Mouse (Mus musculus) embryonic facial prominence, embryonic 14.5 days (tissue): Measurements from ENCODE around the gene Cdca5. TPM values are rescaled to one million over a fixed set of nuclear protein-coding genes. Genes with fewer than 3 reads are reported as not detected.
"Not testable (repeated sequence)": the region's sequence is repeated elsewhere in the genome, so short reads cannot be mapped to it uniquely, and the experiment has no call there.

Source experiments
- ATAC-seq: fragments of 200-750 bp; cut with Nextera tagmentation; 2 replicates; pipeline ENCODE4 v1.8.0; 2017; ENCODE audit warnings: low read depth, moderate number of reproducible peaks, moderate TSS enrichment
- DNase-seq: peaks from one replicate; pipeline ENCODE4 v3.0.0-alpha.2; 2015; ENCODE audit warnings: low spot score
- H3K27ac ChIP-seq: fragments of 300-500 bp; sonication (generic); replicated peaks from 2 replicates; pipeline ENCODE4 v1.5.1; 2014; ENCODE audit warnings: low read depth, mild to moderate bottlenecking, low read length, moderate library complexity
- H3K27me3 ChIP-seq: fragments of 300-500 bp; sonication (generic); replicated peaks from 2 replicates; pipeline ENCODE4 v1.6.1; 2014; ENCODE audit warnings: low read length; ENCODE audit not compliant: control insufficient read depth, insufficient read depth
- H3K36me3 ChIP-seq: fragments of 300-500 bp; sonication (generic); 2 replicates; pipeline ENCODE4 v1.6.1; 2014; ENCODE audit warnings: low read length, mixed read lengths; ENCODE audit not compliant: control insufficient read depth, insufficient read depth
- H3K4me1 ChIP-seq: fragments of 300-500 bp; sonication (generic); 2 replicates; pipeline ENCODE4 v1.6.1; 2014; ENCODE audit warnings: antibody characterized with exemption, low read length; ENCODE audit not compliant: control insufficient read depth, insufficient read depth
- H3K4me2 ChIP-seq: fragments of 300-500 bp; sonication (generic); 2 replicates; pipeline ENCODE4 v1.6.1; 2014; ENCODE audit warnings: low read depth, mild to moderate bottlenecking, low read length, moderate library complexity, mixed read lengths
- H3K4me3 ChIP-seq: fragments of 300-500 bp; sonication (generic); 2 replicates; pipeline ENCODE4 v1.5.1; 2014; ENCODE audit warnings: low read depth, mild to moderate bottlenecking, low read length
- H3K9ac ChIP-seq: fragments of 300-500 bp; sonication (generic); 2 replicates; pipeline ENCODE4 v1.6.1; 2014; ENCODE audit warnings: low read depth, mild to moderate bottlenecking, low read length, moderate library complexity, mixed read lengths
- H3K9me3 ChIP-seq: fragments of 300-500 bp; sonication (generic); 2 replicates; pipeline ENCODE4 v1.6.1; 2016; ENCODE audit warnings: low read length; ENCODE audit not compliant: control insufficient read depth
- WGBS: fragments of 180-500 bp; shearing (Covaris S2); extraction: QIAGEN DNeasy Blood & Tissue Kit; methylation state at CpG from one replicate; pipeline ENCODE4 v1.1.7; 2014; 5-methylcytosine and 5-hydroxymethylcytosine counted together
- polyA plus RNA-seq: library from polyadenylated mRNA; unstranded; fragments of >200 nt; fragmentation: Nextera tagmentation; extraction: Ambion mirVana; gene quantifications from 2 replicates; pipeline ENCODE4 v1.2.1, GENCODE M21; 2014

The Cdca5 gene
- polyA plus RNA-seq, 1 experiment from 2014 or later = 24.6 TPM

- Histone ChIP-seq H3K36me3 (0 out of 2 replicates have a peak, but pooled peaks cover 5% of the 10 kb centered on the region), H3K27me3 (no peaks in the 10 kb centered on the region), H3K9ac (no peak overlapping the region), H3K4me1 (peaks cover 3% of the 10 kb centered on the region), H3K27ac (no peak overlapping the region), H3K4me3 (no peak overlapping the region), H3K4me2 (no peak overlapping the region), H3K9me3 (no peaks in the 10 kb centered on the region)
- WGBS = 29% methylated on average over 4 of the region's 4 CpGs
- DNase-seq (peak; percentile 39), ATAC-seq (no peak)
Measured at GRCm38 (mm10) chr19:6126289-6126688, 41.5 kb downstream of the Cdca5 start.

DNA sequence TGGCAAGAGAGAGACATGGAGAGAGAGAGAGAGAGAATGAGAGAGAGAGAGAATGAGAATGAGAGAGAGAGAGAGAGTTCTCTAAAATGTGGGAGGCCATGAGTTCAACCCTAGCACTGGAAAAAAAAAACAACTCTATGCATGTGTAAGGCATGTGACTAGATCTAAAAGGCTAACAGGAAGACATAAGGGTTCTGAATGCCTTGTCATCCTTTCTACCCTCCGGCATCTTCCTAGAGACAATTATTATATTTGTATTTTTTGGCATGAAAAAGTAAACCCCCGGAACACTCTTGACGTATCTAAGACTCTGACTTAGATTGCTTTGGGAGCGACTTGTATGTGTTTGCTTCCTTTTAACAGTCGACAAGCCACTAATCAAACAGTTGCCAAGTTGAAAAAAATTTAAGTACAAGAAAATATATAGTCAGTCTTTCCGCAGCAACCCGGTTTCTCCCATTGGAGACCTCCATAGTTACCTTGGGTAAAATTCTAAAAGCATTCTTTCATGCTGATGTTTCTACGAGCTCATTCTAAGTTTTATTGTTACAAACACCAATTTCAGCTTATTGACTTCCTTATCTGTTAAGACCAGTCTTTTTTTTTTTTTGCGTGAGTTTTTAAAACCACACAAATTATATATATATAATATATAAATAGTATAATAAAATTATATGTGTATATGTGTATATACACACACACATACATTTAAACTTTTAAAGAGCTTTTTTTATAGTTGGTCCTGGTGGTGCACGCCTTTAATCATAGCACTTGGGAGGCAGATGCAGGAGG is 42.2 kb downstream of the Cdca5 start:
- H3K27ac ChIP-seq = peak overlapping the region; percentile 89
- H3K27me3 ChIP-seq = no peaks in the 10 kb centered on the region
- H3K4me2 ChIP-seq = peak overlapping the region; percentile 58
- peak overlapping the region; percentile 60 for H3K4me3 ChIP-seq
- peak overlapping the region; percentile 69 for H3K9ac ChIP-seq
- ATAC-seq (no peak), DNase-seq (no peak)
- peaks cover 3% of the 10 kb centered on the region for H3K4me1 ChIP-seq
- 70% methylated on average over 10 of the region's 10 CpGs for WGBS
- H3K36me3 ChIP-seq = no peaks in the 10 kb centered on the region
- no peaks in the 10 kb centered on the region for H3K9me3 ChIP-seq

DNA sequence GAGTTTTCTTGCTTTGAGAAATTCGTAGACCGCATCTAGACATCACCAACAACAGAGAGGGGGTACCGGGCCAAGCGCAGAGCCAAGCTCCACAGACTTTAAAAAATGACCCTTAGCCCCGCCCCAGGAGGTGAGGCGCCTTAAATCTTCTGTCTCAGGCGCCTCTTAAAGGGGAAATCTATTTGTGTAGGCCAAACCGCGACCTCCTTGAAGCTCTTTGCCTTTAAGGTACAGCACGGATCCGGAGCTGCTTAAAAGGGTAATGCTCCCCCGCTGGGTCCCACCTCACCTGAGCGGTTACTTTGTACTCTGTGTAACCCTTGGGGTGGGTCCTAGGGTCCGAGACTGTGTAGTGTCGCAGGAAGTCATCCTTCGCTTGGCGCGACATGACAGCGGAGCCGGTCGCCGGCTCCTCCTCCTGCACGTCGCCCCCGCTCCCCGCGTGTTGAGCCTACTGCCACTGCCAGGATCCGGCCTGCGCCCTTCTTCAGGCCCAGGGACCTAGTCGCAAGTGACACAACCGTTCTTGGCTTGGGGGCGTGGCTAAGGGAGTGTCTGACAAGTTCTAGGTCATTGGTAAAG is 43.1 kb downstream of the Cdca5 start, which contains the start of gene Snx15:
TSS of gene Snx15 (minus strand) at position 545 of the 582 bp plus-strand sequence.
- ATAC-seq (peak; percentile 95), DNase-seq (peak; percentile 98)
- Histone ChIP-seq H3K4me1 (peaks cover 3% of the 10 kb centered on the region), H3K9me3 (no peaks in the 10 kb centered on the region), H3K4me3 (peak within 1 kb of the TSS; percentile 60), H3K27ac (peak within 1 kb of the TSS; percentile 89), H3K36me3 (no peaks in the 10 kb centered on the region), H3K9ac (peak within 1 kb of the TSS; percentile 69), H3K27me3 (no peaks in the 10 kb centered on the region), H3K4me2 (peak within 1 kb of the TSS; percentile 58)
- 1% methylated on average over 27 of the region's 32 CpGs for WGBS

DNA sequence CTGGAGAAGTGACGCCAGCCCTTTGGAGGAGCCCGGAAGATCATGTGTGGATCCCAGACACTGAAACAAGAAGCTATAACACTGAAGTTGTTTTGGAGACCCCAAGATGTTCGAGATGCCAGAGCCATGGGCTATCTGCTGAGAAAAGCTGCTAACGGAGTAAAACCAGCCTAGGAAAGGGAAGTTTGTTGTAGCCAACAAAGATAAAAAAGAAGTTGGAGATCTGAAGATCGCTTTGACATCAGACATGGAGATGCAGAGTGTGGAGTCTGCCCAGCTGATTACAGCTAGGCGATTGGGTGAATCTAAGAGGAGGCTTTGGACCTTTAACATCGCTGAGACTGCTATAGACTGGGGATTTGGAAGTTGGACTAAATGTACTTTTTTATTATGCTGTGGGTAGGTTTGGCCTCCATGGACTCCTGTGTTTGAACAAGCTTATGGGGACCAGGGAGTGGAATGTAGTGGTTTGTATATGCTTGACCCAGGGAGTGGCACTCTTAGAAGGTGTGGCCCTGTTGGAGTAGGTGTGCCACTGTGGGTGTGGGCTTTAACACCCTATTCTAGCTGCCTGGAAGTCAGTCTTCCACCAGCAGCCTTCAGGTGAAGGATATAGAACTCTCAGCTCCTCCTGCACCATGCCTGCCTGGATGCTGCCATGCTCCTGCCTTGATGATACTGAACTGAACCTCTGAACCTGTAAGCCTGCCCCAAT is 45.8 kb downstream of the Cdca5 start:
- not testable (repeated sequence) for H3K27ac ChIP-seq, H3K9me3 ChIP-seq, H3K9ac ChIP-seq, H3K4me3 ChIP-seq, DNase-seq, H3K27me3 ChIP-seq, ATAC-seq, H3K4me1 ChIP-seq, H3K4me2 ChIP-seq
- peaks cover 13% of the 10 kb centered on the region; the same call in 1 of the 2 replicates for H3K36me3 ChIP-seq
- WGBS = 80% methylated on average over 7 of the region's 7 CpGs

- no peak overlapping the region for H3K27ac ChIP-seq
- no peaks in the 10 kb centered on the region for H3K9me3 ChIP-seq
- peaks cover 3% of the 10 kb centered on the region for H3K4me1 ChIP-seq
- ATAC-seq (no peak), DNase-seq (no peak)
- H3K27me3 ChIP-seq = no peaks in the 10 kb centered on the region
- H3K9ac ChIP-seq = peak overlapping the region; percentile 27
- 72% methylated on average over 7 of the region's 7 CpGs for WGBS
- peaks cover 30% of the 10 kb centered on the region; the same call in 1 of the 2 replicates for H3K36me3 ChIP-seq
- H3K4me3 ChIP-seq = no peak overlapping the region
- H3K4me2 ChIP-seq = no peak overlapping the region
Measured at GRCm38 (mm10) chr19:6132171-6132827, 47.5 kb downstream of the Cdca5 start.

DNA sequence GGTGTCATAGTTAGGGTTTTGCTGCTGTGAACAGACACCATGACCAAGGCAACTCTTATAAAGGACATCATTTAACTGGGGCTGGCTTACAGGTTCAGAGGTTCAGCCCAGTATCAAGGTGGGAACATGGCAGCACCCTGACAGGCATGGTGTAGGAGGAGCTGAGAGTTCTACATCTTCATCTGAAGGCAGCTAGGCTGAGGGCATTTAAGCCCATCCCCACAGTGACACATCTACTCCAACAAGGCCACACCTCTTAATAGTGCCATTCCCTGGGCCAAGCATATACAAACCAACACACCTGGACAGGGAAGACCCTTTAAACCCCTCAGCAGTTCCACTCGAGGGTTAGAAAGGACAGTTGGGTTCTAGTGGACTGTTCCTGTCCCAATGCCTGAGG is 48.4 kb downstream of the Cdca5 start:
- not testable (repeated sequence) for H3K9ac ChIP-seq, H3K4me3 ChIP-seq, DNase-seq, H3K27ac ChIP-seq, H3K9me3 ChIP-seq, H3K4me2 ChIP-seq, ATAC-seq, H3K4me1 ChIP-seq, H3K27me3 ChIP-seq
- 47% methylated on average over 1 of the region's 1 CpGs for WGBS
- H3K36me3 ChIP-seq = peaks cover 35% of the 10 kb centered on the region; the same call in 1 of the 2 replicates

GRCm38 (mm10) chr19:6136397-6136796 is 51.6 kb downstream of the Cdca5 start:
- WGBS = 68% methylated on average over 3 of the region's 3 CpGs
- Histone ChIP-seq H3K4me1 (peaks cover 8% of the 10 kb centered on the region; the same call in 1 of the 2 replicates), H3K4me3 (no peak overlapping the region), H3K27ac (no peak overlapping the region), H3K4me2 (no peak overlapping the region), H3K9ac (no peak overlapping the region), H3K9me3 (no peaks in the 10 kb centered on the region), H3K36me3 (peaks cover 35% of the 10 kb centered on the region; the same call in 1 of the 2 replicates), H3K27me3 (no peaks in the 10 kb centered on the region)
- DNase-seq = no peak
- no peak for ATAC-seq

DNA sequence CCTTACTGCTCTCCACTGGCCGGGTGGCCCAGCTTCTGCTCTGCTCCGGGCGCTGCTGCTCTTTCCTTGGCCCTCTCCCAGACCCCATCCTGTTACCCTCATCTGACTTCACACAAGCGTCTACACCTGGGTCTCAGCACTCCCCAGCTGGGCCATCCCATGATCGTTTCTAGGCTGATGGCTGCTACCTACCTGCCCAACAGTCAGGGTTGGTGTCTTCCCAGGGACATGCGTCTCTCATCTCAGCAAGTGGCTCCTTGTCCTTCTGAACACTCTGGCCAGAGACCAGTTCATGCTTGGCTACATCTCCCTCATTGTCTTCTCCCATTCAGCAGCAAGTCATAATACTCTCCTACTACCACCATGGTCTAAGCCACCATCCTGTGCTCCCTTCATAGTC is 54.9 kb downstream of the Cdca5 start:
- Histone ChIP-seq H3K4me1 (peaks cover 13% of the 10 kb centered on the region; the same call in 1 of the 2 replicates), H3K4me3 (peak overlapping the region; percentile 55; the same call in 1 of the 2 replicates), H3K27ac (no peak overlapping the region), H3K9ac (peak overlapping the region; percentile 78; the same call in 1 of the 2 replicates), H3K4me2 (peak overlapping the region; percentile 59), H3K27me3 (no peaks in the 10 kb centered on the region), H3K9me3 (no peaks in the 10 kb centered on the region), H3K36me3 (peaks cover 30% of the 10 kb centered on the region; the same call in 1 of the 2 replicates)
- 83% methylated on average over 6 of the region's 6 CpGs for WGBS
- DNase-seq = no peak
- no peak for ATAC-seq
